Mouse (Mus musculus): ENCODE measurements around the gene Cad. TPM values are rescaled to one million over a fixed set of nuclear protein-coding genes. Genes with fewer than 3 reads are reported as not detected.
A peak's percentile ranks its signal among the peaks of the same experiment; 100 is the strongest.

The Cad gene
- total and polyA plus RNA-seq, 2 experiments from 2014 or later, result 5.4 to 24.6 TPM

DNA sequence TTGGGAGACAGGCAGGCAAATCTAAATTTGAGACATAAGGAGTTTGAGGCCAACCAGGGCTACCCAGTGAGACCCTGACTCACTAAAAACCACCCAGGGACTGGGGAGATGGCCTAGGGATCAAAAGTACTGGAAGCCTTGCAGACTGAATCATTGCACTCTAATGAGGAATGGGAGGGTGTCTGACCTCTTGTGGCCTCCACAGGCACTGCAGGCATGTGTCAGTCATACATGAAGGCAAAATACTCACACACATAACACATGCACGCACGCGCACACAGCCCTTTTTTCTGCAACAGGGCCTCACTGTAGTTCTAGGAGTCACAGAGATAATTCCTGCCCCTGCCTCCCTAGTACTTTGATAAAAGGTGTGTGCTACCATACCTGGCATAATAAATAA lies 26.8 kb downstream of the Cad start:
- H3K27ac ChIP-seq (ENCODE audit: low read depth), result no peak overlapping the region

DNA sequence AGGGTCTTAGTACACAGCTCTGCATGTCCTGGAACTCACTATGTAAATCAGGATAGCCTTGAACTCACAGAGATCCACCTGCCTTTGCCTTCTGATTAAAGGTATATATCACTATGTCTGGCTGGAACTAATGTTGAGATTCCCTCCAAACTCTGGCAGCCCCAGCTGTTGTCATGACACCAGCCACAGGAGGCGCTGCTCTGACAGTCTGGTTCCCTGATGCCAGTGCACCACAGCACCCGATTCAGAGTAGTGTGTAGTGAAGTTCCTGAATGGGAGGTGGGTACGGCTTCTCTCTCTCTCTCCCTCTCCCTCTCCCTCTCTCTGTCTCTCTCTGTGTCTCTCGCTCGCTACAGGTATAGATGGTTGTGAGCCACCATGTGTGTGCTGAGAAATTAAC lies 27.8 kb downstream of the Cad start:
- no peaks in the 10 kb centered on the region for H3K27me3 ChIP-seq (ENCODE audit: control insufficient read depth, insufficient read depth, low read length)
- ATAC-seq (ENCODE audit: insufficient read depth, low read depth), result peak; percentile 34; the same call in 1 of the 2 replicates
- H3K27ac ChIP-seq (ENCODE audit: low read depth), result no peak overlapping the region
- H3K9me3 ChIP-seq (replicated peaks; ENCODE audit: control insufficient read depth, low read length), result no peaks in the 10 kb centered on the region
- no peak overlapping the region for H3K9ac ChIP-seq (replicated peaks; ENCODE audit: low read depth, low read length)
- peak overlapping the region; percentile 39; the same call in 1 of the 2 replicates for H3K4me2 ChIP-seq (ENCODE audit: low read depth, low read length)
- H3K36me3 ChIP-seq (replicated peaks; ENCODE audit: control insufficient read depth, insufficient read depth, low read length), result peaks cover 9% of the 10 kb centered on the region; the same call in 1 of the 2 replicates
- peak; percentile 67 for DNase-seq (ENCODE audit: low spot score)
- no peak for TF ChIP-seq EP300 (IDR thresholded peaks at IDR 0.05; ENCODE audit: low read depth)
- TF ChIP-seq CTCF (IDR thresholded peaks at IDR 0.05; ENCODE audit: low read depth), result peak; percentile 71
- no peak overlapping the region for H3K4me3 ChIP-seq (ENCODE audit: low read depth, low read length)
- H3K4me1 ChIP-seq (ENCODE audit: control insufficient read depth, insufficient read depth), result peaks cover 11% of the 10 kb centered on the region
- 9% methylated on average over 5 of the region's 5 CpGs for WGBS

More for the DNA sequence above, 26.8 kb downstream of the Cad start:
- Histone ChIP-seq H3K9me3 (replicated peaks; ENCODE audit: control insufficient read depth, low read length) (no peaks in the 10 kb centered on the region), H3K36me3 (replicated peaks; ENCODE audit: control insufficient read depth, insufficient read depth, low read length) (peaks cover 18% of the 10 kb centered on the region), H3K4me2 (ENCODE audit: low read depth, low read length) (no peak overlapping the region), H3K4me3 (ENCODE audit: low read depth, low read length) (no peak overlapping the region), H3K9ac (replicated peaks; ENCODE audit: low read depth, low read length) (no peak overlapping the region), H3K4me1 (ENCODE audit: control insufficient read depth, insufficient read depth) (peaks cover 11% of the 10 kb centered on the region), H3K27me3 (ENCODE audit: control insufficient read depth, insufficient read depth, low read length) (no peaks in the 10 kb centered on the region)
- ATAC-seq (ENCODE audit: insufficient read depth, low read depth), result no peak
- TF ChIP-seq CTCF (IDR thresholded peaks at IDR 0.05; ENCODE audit: low read depth), result peak; percentile 66
- TF ChIP-seq EP300 (IDR thresholded peaks at IDR 0.05; ENCODE audit: low read depth), result no peak
- WGBS, result 88% methylated on average over 3 of the region's 3 CpGs
- peak; percentile 26 for DNase-seq (ENCODE audit: low spot score)

DNA sequence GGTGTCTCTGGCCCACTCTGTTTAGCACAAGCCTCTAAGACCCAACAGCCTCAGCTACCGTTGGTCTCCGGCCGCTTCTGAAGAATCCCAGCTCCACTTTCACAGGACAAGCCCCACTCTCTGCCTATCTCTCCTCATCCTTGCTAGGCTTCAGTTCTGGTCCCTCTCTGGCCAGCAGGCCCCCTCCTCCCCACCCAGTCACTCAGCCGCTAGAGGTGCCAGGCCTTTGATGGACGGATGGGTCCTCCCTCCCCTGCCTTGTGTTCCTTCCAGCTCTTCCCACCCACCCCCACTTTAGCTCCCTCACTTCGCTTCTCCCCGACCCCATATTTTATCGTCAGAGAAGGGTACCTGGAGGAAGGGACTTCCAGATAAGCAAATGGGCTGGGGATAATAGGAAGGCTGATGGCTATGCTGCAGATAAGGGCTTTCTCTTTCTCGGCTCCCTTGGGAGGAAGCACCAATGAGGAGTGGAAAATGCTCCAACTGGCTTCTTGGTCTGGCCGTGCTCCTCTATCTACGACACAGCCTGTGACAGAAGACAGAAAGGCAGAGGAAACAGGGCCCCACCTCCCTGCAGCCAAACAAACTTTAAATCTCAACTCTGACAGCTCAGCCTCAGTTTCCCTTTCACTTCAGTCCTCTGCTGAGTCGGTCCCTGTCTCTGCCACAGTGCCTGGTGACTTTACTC lies 28.5 kb downstream of the Cad start:
- H3K36me3 ChIP-seq (replicated peaks; ENCODE audit: control insufficient read depth, insufficient read depth, low read length), result peaks cover 1% of the 10 kb centered on the region; the same call in 1 of the 2 replicates
- peak; percentile 29 for DNase-seq (ENCODE audit: low spot score)
- no peak overlapping the region for H3K27ac ChIP-seq (ENCODE audit: low read depth)
- H3K9ac ChIP-seq (replicated peaks; ENCODE audit: low read depth, low read length), result no peak overlapping the region
- peak overlapping the region; percentile 39 for H3K4me2 ChIP-seq (ENCODE audit: low read depth, low read length)
- TF ChIP-seq EP300 (IDR thresholded peaks at IDR 0.05; ENCODE audit: low read depth), result no peak
- TF ChIP-seq CTCF (IDR thresholded peaks at IDR 0.05; ENCODE audit: low read depth), result no peak
- H3K9me3 ChIP-seq (replicated peaks; ENCODE audit: control insufficient read depth, low read length), result no peaks in the 10 kb centered on the region
- 0 out of 2 replicates have a peak, but pooled peaks have one; percentile 25 for ATAC-seq (ENCODE audit: insufficient read depth, low read depth)
- 0 out of 2 replicates have a peak, but pooled peaks cover 3% of the 10 kb centered on the region for H3K27me3 ChIP-seq (ENCODE audit: control insufficient read depth, insufficient read depth, low read length)
- 7% methylated on average over 12 of the region's 12 CpGs for WGBS
- peaks cover 11% of the 10 kb centered on the region for H3K4me1 ChIP-seq (ENCODE audit: control insufficient read depth, insufficient read depth)
- peak overlapping the region; percentile 7; the same call in 1 of the 2 replicates for H3K4me3 ChIP-seq (ENCODE audit: low read depth, low read length)

DNA sequence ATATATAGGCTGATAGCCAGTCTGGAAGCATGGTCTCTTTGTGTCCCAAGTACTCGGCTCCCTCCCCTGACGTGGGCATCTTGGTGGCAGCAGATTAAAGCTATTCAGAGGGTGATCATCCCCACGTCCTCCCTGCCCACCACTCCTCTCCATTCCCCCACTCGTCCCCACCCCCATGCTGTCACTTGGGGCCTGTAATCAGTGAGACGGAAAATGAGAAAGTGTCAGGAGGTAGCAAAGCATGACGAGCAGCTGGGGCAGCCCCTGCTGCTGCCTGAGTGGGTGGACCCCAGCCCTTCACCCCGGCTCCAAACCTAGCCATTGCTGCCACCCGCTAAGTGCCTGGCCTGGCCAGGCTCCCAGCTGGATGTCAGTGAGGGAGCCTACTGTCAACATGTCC lies 29.4 kb downstream of the Cad start:
- WGBS, result 6% methylated on average over 8 of the region's 8 CpGs
- peak overlapping the region; percentile 22; the same call in 1 of the 2 replicates for H3K4me2 ChIP-seq (ENCODE audit: low read depth, low read length)
- no peaks in the 10 kb centered on the region for H3K9me3 ChIP-seq (replicated peaks; ENCODE audit: control insufficient read depth, low read length)
- H3K4me3 ChIP-seq (ENCODE audit: low read depth, low read length), result no peak overlapping the region
- TF ChIP-seq CTCF (IDR thresholded peaks at IDR 0.05; ENCODE audit: low read depth), result no peak
- TF ChIP-seq EP300 (IDR thresholded peaks at IDR 0.05; ENCODE audit: low read depth), result no peak
- DNase-seq (ENCODE audit: low spot score), result peak; percentile 43
- no peak overlapping the region for H3K27ac ChIP-seq (ENCODE audit: low read depth)
- H3K27me3 ChIP-seq (ENCODE audit: control insufficient read depth, insufficient read depth, low read length), result peaks cover 10% of the 10 kb centered on the region; the same call in 1 of the 2 replicates
- H3K36me3 ChIP-seq (replicated peaks; ENCODE audit: control insufficient read depth, insufficient read depth, low read length), result no peaks in the 10 kb centered on the region
- peaks cover 11% of the 10 kb centered on the region for H3K4me1 ChIP-seq (ENCODE audit: control insufficient read depth, insufficient read depth)
- ATAC-seq (ENCODE audit: insufficient read depth, low read depth), result peak; percentile 30; the same call in 1 of the 2 replicates
- no peak overlapping the region for H3K9ac ChIP-seq (replicated peaks; ENCODE audit: low read depth, low read length)

DNA sequence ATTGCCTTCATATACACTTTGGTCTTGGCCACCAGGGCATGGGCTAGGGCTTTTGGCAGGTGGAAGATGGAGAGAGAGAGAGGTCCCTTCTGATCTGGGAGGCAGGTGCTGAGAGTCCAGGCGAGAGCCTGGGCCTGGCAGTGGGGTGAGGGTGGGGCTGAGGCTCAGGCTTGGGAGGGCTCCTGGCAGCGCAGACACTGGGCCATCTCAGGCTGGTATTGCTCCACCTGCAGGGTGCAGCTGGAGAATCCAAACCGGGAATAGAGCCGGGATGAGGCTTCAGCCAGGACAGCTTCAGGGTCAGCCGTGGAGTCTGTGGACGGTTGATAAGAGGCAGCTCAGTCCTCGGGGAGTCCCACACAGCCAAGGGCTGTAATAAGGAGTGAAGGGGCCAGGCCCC lies 32.0 kb downstream of the Cad start:
- 28% methylated on average over 7 of the region's 7 CpGs for WGBS
- H3K4me3 ChIP-seq (ENCODE audit: low read depth, low read length), result no peak overlapping the region
- no peak for TF ChIP-seq CTCF (IDR thresholded peaks at IDR 0.05; ENCODE audit: low read depth)
- no peak for TF ChIP-seq EP300 (IDR thresholded peaks at IDR 0.05; ENCODE audit: low read depth)
- no peak overlapping the region for H3K4me2 ChIP-seq (ENCODE audit: low read depth, low read length)
- DNase-seq (ENCODE audit: low spot score), result no peak
- no peak overlapping the region for H3K9ac ChIP-seq (replicated peaks; ENCODE audit: low read depth, low read length)
- no peak for ATAC-seq (ENCODE audit: insufficient read depth, low read depth)
- H3K9me3 ChIP-seq (replicated peaks; ENCODE audit: control insufficient read depth, low read length), result no peaks in the 10 kb centered on the region
- peaks cover 11% of the 10 kb centered on the region for H3K4me1 ChIP-seq (ENCODE audit: control insufficient read depth, insufficient read depth)
- H3K36me3 ChIP-seq (replicated peaks; ENCODE audit: control insufficient read depth, insufficient read depth, low read length), result no peaks in the 10 kb centered on the region
- H3K27ac ChIP-seq (ENCODE audit: low read depth), result no peak overlapping the region
- H3K27me3 ChIP-seq (ENCODE audit: control insufficient read depth, insufficient read depth, low read length), result peaks cover 36% of the 10 kb centered on the region

Measured in heart, postnatal 0 days (tissue).